Mouse (Mus musculus): ENCODE measurements around the gene Ephb2.

GRCm38 (mm10) chr4:136868371-136868770 is 32.6 kb upstream of the Ephb2 start:
- no peak for TF ChIP-seq CTCF (IDR thresholded peaks at IDR 0.05; ENCODE audit: extremely low read depth, insufficient read length, insufficient replicate concordance, low read depth, low read length)
- no peak for TF ChIP-seq POLR2A (IDR thresholded peaks at IDR 0.05; ENCODE audit: low read depth, low read length)

Data from small intestine, adult 2 months (tissue).